Mouse (Mus musculus): Measurements from ENCODE around the gene Cdkal1.

- TF ChIP-seq CTCF (IDR thresholded peaks at IDR 0.05; ENCODE audit: extremely low read depth, insufficient read depth, low read length) (no peak), POLR2A (IDR thresholded peaks at IDR 0.05; ENCODE audit: extremely low read depth, insufficient read depth, low read length) (no peak)
Observed at GRCm38 (mm10) chr13:29574784-29575183, 280.7 kb downstream of the Cdkal1 start.
